Mouse (Mus musculus): ENCODE measurements around the gene Arhgap15. TPM values are rescaled to one million over a fixed set of nuclear protein-coding genes. Genes with fewer than 3 reads are reported as not detected.

Arhgap15 gene
- polyA plus RNA-seq, 1 experiment from 2014 or later, result 0.59 TPM

DNA sequence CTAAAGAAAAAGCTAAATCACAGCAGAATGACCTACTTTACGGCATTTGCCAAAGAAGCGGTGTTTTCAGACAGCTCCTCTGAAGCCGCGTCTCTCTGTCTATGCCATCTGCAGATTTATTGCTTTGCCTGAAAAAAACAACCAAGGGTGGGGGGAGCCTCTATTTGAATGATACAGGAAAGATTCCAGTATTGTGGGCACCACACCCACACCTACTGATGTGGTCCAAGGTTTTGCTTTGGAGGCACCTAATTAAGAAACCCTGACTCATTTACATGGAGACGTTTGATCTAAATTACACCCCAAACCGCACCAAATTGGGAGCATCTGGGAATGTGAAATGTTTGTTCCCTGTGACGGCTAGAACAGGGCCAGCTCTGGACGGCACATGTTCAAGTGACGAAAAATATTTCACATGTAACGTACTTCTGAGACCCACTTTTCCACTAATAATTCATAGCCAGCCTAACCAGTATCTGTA is 592.5 kb downstream of the Arhgap15 start:
- Histone ChIP-seq H3K36me3 (no peaks in the 10 kb centered on the region), H3K4me3 (replicated peaks) (no peak overlapping the region), H3K4me1 (replicated peaks) (no peaks in the 10 kb centered on the region), H3K27ac (no peak overlapping the region), H3K27me3 (no peaks in the 10 kb centered on the region), H3K4me2 (replicated peaks) (no peak overlapping the region), H3K9me3 (no peaks in the 10 kb centered on the region), H3K9ac (replicated peaks) (no peak overlapping the region)
- WGBS, result 89% methylated on average over 10 of the region's 10 CpGs
- ATAC-seq, result no peak

DNA sequence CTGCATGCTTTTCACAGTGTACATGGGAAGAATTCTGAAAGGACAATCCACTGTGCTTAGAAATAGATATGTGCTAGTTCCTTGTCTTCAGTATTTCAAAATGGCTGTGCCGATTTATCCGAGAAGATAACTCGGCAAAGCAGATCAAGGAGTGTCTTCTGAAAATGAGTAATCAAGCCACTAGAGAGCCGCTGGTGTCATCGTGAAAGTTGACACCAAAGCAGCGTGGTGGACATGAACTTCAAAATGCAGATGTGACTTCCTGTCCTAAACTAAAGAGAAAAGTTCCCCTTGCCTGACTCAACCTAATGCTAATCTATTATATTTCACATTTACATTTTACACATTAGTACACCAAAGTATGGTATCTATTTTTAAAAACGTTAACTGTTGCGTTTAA is 596.2 kb downstream of the Arhgap15 start:
- no peak overlapping the region for H3K4me3 ChIP-seq (replicated peaks)
- no peak overlapping the region for H3K9ac ChIP-seq (replicated peaks)
- no peak overlapping the region for H3K27ac ChIP-seq
- H3K36me3 ChIP-seq, result no peaks in the 10 kb centered on the region
- no peaks in the 10 kb centered on the region for H3K9me3 ChIP-seq
- H3K4me2 ChIP-seq (replicated peaks), result no peak overlapping the region
- ATAC-seq, result no peak
- no peaks in the 10 kb centered on the region for H3K4me1 ChIP-seq (replicated peaks)
- WGBS, result 96% methylated on average over 8 of the region's 8 CpGs
- H3K27me3 ChIP-seq, result no peaks in the 10 kb centered on the region

DNA sequence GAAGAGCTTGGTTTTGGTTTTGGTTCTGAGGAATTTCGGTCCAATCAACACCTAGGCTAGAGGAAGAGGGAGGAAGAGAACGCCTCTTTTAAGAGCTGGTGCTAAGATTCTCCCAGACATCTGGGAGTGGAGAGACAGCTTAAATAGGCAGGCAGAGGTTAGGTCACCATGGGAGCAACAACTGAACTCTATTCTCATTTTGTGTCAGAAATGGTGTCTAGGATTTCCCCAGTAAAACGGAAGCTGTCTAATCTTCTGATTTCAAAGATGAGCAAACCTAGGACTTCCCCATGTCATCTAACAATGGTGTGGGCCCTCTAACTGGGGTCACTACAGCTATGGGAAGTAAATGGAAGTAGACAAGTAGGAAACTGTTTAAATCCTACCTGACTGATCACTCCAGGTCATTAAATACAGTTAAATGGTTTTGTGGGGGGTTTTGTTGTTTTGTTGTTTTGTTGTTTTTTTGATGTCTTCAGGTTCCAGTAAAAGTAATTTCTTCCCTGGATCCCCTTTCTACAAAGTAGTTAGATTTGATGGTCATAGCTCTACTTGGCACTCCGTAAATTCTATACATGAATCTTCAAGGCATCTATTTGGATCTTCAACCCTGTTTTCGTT is 596.8 kb downstream of the Arhgap15 start:
- Histone ChIP-seq H3K9ac (replicated peaks) (no peak overlapping the region), H3K9me3 (no peaks in the 10 kb centered on the region), H3K4me3 (replicated peaks) (no peak overlapping the region), H3K27ac (no peak overlapping the region), H3K4me2 (replicated peaks) (no peak overlapping the region), H3K4me1 (replicated peaks) (no peaks in the 10 kb centered on the region), H3K27me3 (no peaks in the 10 kb centered on the region), H3K36me3 (no peaks in the 10 kb centered on the region)
- no peak for ATAC-seq
- 88% methylated on average over 5 of the region's 5 CpGs for WGBS

DNA sequence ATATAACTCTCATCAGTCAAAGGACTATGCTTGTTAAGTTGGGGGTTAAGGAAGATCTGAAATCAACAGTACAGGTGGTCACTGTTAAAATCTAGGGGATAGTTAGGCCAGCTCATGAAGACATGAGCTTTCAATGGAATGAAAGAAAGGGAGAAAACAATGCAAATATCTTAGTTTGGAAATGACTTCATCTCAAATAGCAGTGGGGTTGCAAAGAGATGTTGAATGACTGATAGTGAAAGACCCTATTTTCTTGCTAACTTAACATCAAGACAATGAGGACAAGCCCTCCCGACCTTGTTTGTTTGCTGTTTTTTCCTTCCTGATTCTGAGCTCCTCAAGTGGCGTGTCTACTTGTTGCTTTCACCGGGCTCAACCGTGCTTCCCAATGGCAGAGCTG is 597.6 kb downstream of the Arhgap15 start:
- no peaks in the 10 kb centered on the region for H3K4me1 ChIP-seq (replicated peaks)
- ATAC-seq, result no peak
- H3K4me3 ChIP-seq (replicated peaks), result no peak overlapping the region
- H3K36me3 ChIP-seq, result no peaks in the 10 kb centered on the region
- H3K9me3 ChIP-seq, result no peaks in the 10 kb centered on the region
- H3K9ac ChIP-seq (replicated peaks), result no peak overlapping the region
- no peak overlapping the region for H3K4me2 ChIP-seq (replicated peaks)
- H3K27me3 ChIP-seq, result no peaks in the 10 kb centered on the region
- 82% methylated on average over 4 of the region's 4 CpGs for WGBS
- H3K27ac ChIP-seq, result no peak overlapping the region

DNA sequence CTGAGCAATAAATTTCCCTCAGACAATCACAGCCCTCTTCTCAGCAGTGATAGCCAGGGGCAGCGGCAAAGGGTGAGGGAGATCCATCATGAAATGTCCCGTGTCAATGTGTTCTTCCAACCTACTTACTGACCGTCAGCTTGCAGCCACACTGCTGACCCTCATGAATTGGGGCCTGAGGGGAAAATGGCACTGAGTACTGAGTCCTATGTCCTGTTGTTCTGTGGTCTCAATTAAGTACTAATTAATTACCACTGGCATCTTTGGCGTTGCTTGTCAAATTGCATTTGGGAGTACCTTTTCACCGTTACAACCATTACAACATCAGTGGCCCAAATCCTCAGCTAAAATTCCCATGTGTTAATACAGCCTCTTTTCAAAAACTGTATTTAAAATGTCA is 599.2 kb downstream of the Arhgap15 start:
- no peak for ATAC-seq
- no peaks in the 10 kb centered on the region for H3K4me1 ChIP-seq (replicated peaks)
- no peak overlapping the region for H3K4me3 ChIP-seq (replicated peaks)
- no peaks in the 10 kb centered on the region for H3K9me3 ChIP-seq
- H3K4me2 ChIP-seq (replicated peaks), result no peak overlapping the region
- no peak overlapping the region for H3K27ac ChIP-seq
- 89% methylated on average over 5 of the region's 5 CpGs for WGBS
- no peak overlapping the region for H3K9ac ChIP-seq (replicated peaks)
- no peaks in the 10 kb centered on the region for H3K27me3 ChIP-seq
- H3K36me3 ChIP-seq, result no peaks in the 10 kb centered on the region

DNA sequence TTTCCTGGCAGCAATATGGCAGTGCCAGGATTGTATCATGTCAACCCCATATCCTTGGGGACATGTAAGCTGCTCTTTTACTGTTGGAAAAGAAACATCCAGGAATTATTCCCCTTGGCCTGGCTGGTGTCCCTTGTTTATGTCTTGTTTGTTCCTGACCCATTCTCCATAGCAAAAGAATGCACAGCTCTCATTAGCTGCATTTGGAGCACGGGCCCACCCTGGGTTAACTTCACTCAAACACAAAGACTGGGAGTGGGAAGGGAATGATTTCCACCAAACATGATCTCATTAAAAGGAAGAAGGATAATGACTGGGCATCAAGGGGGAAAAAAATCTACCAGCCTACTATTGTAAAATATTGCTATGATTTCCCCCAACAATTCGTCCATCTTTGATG is 600.5 kb downstream of the Arhgap15 start:
- ATAC-seq, result no peak
- H3K4me2 ChIP-seq (replicated peaks), result no peak overlapping the region
- H3K4me3 ChIP-seq (replicated peaks), result no peak overlapping the region
- no peak overlapping the region for H3K27ac ChIP-seq
- H3K36me3 ChIP-seq, result no peaks in the 10 kb centered on the region
- no peaks in the 10 kb centered on the region for H3K9me3 ChIP-seq
- WGBS, result 85% methylated on average over 2 of the region's 2 CpGs
- H3K4me1 ChIP-seq (replicated peaks), result no peaks in the 10 kb centered on the region
- no peak overlapping the region for H3K9ac ChIP-seq (replicated peaks)
- no peaks in the 10 kb centered on the region for H3K27me3 ChIP-seq

DNA sequence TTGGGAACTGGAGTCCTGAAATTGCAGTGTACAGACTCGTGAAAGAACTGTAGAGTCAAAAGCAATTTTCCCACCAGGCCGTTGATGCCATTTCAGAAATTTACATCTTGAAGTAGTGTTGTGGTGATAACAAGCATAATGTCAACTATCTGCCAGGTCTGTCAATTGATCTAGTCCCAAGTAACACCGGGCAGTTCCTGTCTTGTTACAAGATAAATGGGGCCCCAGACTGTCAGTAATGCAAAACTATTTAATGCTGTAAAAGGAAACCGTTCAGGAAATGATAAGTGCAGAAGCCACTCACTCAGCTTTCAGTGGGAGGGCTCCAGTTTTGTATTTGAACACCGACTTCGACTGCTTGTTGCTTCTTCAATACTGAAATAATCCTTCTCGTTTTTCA is 604.3 kb downstream of the Arhgap15 start:
- H3K4me2 ChIP-seq (replicated peaks), result no peak overlapping the region
- no peaks in the 10 kb centered on the region for H3K27me3 ChIP-seq
- ATAC-seq, result no peak
- WGBS, result 87% methylated on average over 7 of the region's 7 CpGs
- H3K36me3 ChIP-seq, result no peaks in the 10 kb centered on the region
- H3K27ac ChIP-seq, result no peak overlapping the region
- no peak overlapping the region for H3K9ac ChIP-seq (replicated peaks)
- H3K4me1 ChIP-seq (replicated peaks), result no peaks in the 10 kb centered on the region
- no peaks in the 10 kb centered on the region for H3K9me3 ChIP-seq
- no peak overlapping the region for H3K4me3 ChIP-seq (replicated peaks)

DNA sequence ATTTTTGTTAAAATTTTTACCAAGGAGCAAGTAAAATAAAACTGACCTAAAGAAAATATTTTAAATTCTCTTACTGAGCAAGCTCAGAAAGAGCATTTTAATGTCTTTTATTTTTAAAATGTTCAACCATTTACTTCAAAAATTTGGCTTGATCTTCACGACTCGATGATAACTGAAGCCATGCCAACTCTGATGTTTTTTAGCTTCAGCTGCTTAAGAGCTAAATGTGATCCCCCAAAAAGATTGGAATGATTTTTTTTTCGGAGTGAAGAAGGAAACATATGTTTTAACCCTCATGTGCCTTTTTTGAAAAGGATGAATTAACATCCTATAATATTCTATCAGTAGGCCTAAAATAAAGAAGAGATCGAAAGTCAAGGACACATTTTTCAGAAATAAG is 605.0 kb downstream of the Arhgap15 start:
- H3K9ac ChIP-seq (replicated peaks), result no peak overlapping the region
- no peak overlapping the region for H3K27ac ChIP-seq
- 93% methylated on average over 4 of the region's 4 CpGs for WGBS
- H3K4me2 ChIP-seq (replicated peaks), result no peak overlapping the region
- no peaks in the 10 kb centered on the region for H3K36me3 ChIP-seq
- no peaks in the 10 kb centered on the region for H3K4me1 ChIP-seq (replicated peaks)
- no peak for ATAC-seq
- H3K27me3 ChIP-seq, result no peaks in the 10 kb centered on the region
- no peak overlapping the region for H3K4me3 ChIP-seq (replicated peaks)
- H3K9me3 ChIP-seq, result no peaks in the 10 kb centered on the region

DNA sequence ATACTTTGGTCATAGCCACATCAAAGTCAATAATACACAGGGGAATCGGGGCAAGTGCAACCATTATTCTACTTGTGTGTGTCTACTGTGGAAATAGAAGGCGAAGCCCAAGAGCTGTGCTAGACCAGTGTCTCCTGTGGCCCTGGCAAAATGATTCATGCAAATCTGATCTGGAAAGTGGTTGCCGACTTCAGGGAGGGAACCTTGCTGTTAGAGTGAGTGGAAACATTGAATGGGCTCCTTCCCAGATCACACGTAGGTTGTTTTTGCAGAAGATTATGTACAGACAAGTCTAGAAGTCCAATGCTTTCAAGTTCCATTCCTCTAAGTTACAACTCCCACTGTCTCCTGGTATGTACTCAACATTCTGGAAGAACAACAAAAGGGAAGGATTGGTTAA is 606.2 kb downstream of the Arhgap15 start:
- no peak for ATAC-seq
- 91% methylated on average over 4 of the region's 4 CpGs for WGBS

DNA sequence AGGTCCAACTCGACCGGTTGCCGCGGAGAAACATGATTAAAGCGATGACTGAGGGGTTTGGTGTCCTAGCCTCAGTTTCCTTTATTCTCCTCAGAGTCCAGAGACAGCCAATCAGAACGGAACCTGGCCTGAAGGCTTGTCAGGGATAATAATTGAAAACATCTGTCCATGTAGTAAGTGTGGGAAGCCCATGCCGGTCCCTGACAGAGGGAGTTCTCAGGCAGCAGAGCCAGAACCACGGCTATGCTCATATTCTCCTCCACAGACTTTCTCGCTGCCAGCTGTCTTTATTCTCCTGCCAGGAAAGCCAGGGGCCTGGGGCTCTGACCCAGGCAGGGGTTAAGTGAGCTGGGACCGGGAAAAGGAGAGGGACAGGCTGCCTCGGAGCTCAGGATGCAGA is 606.7 kb downstream of the Arhgap15 start:
- Histone ChIP-seq H3K27ac (no peak overlapping the region), H3K36me3 (no peaks in the 10 kb centered on the region), H3K9ac (replicated peaks) (no peak overlapping the region), H3K27me3 (no peaks in the 10 kb centered on the region), H3K4me2 (replicated peaks) (no peak overlapping the region), H3K9me3 (no peaks in the 10 kb centered on the region), H3K4me3 (replicated peaks) (no peak overlapping the region), H3K4me1 (replicated peaks) (no peaks in the 10 kb centered on the region)
- no peak for ATAC-seq
- WGBS, result 79% methylated on average over 11 of the region's 11 CpGs

More for the DNA sequence above, 606.2 kb downstream of the Arhgap15 start:
- Histone ChIP-seq H3K36me3 (no peaks in the 10 kb centered on the region), H3K4me2 (replicated peaks) (no peak overlapping the region), H3K4me1 (replicated peaks) (no peaks in the 10 kb centered on the region), H3K9ac (replicated peaks) (no peak overlapping the region), H3K9me3 (no peaks in the 10 kb centered on the region), H3K4me3 (replicated peaks) (no peak overlapping the region), H3K27me3 (no peaks in the 10 kb centered on the region), H3K27ac (no peak overlapping the region)

DNA sequence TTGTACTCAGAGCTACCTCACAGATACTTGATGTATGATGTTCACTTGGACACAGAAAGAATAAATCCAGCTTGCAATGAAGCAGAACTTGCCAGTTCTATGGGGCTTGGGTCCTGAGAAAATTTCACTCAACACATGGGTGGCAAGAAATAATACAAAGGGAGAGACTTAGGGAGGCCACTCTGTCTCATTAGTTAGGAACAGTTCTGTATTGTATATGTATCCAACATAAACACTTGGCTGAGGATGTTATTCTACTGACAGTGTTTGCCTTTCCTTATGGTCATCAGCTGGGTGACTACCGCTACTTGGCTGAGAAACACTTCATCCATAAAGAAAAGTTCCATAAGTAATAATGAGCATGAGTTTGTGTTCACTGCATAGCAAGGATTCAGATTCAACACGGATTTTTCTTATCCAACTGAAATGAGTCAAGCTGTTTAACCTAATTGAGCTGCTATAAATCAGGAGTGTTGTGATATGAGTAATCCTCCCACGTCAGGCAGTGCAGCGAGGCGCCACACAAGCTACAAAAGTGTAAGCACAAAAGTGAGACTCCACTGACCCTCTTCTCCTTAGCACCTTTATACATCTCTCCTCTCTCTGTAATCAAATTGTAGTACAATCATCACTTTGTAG is 607.7 kb downstream of the Arhgap15 start:
- no peaks in the 10 kb centered on the region for H3K4me1 ChIP-seq (replicated peaks)
- H3K9ac ChIP-seq (replicated peaks), result no peak overlapping the region
- no peak overlapping the region for H3K4me2 ChIP-seq (replicated peaks)
- no peaks in the 10 kb centered on the region for H3K27me3 ChIP-seq
- no peak overlapping the region for H3K27ac ChIP-seq
- WGBS, result 88% methylated on average over 5 of the region's 5 CpGs
- no peak overlapping the region for H3K4me3 ChIP-seq (replicated peaks)
- no peaks in the 10 kb centered on the region for H3K36me3 ChIP-seq
- no peak for ATAC-seq
- H3K9me3 ChIP-seq, result no peaks in the 10 kb centered on the region

DNA sequence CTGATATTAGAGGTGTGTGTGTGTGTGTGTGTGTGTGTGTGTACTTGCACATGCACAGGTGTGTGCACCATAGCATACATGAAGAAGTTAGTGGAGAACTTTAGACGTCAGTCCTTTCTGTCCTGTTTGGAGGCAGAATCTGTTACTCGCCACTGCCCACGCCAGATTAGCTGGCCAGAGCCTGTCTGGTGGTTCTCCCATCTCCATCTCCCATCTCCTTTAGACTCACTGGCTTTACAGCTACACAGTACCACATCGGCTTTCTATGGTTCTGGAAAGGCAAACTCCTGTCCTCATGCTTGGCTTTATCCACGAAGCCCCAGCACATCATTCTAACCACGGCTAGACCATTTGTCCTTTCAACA is 608.2 kb downstream of the Arhgap15 start:
- ATAC-seq, result no peak
- H3K27ac ChIP-seq, result no peak overlapping the region
- H3K4me2 ChIP-seq (replicated peaks), result no peak overlapping the region
- H3K36me3 ChIP-seq, result no peaks in the 10 kb centered on the region
- H3K4me3 ChIP-seq (replicated peaks), result no peak overlapping the region
- WGBS, result 95% methylated on average over 6 of the region's 6 CpGs
- no peaks in the 10 kb centered on the region for H3K9me3 ChIP-seq
- no peaks in the 10 kb centered on the region for H3K4me1 ChIP-seq (replicated peaks)
- H3K9ac ChIP-seq (replicated peaks), result no peak overlapping the region
- H3K27me3 ChIP-seq, result no peaks in the 10 kb centered on the region

DNA sequence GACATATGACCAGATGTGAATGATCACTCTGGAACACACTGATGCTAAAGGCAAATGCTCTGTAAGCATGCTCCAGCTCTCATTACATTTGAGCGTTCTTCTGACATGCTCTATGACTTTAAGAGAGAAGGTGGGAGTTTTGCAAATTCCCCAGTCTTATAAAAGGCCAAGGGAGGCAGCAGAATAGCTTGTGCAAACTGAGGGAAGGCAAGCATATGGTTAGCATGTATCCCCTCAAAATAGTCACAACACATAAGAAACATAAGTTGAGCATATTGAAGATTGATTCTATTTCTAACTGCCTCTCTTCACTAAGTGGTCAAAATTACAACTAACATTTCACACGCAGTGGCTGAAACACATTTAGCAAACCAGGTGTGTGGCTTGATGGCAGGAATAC is 631.6 kb downstream of the Arhgap15 start:
- Histone ChIP-seq H3K9ac (replicated peaks) (no peak overlapping the region), H3K4me2 (replicated peaks) (no peak overlapping the region), H3K4me1 (replicated peaks) (no peaks in the 10 kb centered on the region), H3K36me3 (no peaks in the 10 kb centered on the region), H3K27me3 (no peaks in the 10 kb centered on the region), H3K27ac (no peak overlapping the region), H3K9me3 (no peaks in the 10 kb centered on the region), H3K4me3 (replicated peaks) (no peak overlapping the region)
- ATAC-seq, result no peak
- 85% methylated on average over 2 of the region's 2 CpGs for whole genome bisulfite sequencing
